Mouse (Mus musculus): Measurements from ENCODE around the gene Pde3b. TPM values are rescaled to one million over a fixed set of nuclear protein-coding genes. Genes with fewer than 3 reads are reported as not detected.
"Not testable (repeated sequence)": the region's sequence is repeated elsewhere in the genome, so short reads cannot be mapped to it uniquely, and the experiment has no call there.

Pde3b gene
- 3.9 and 4.5 TPM in 2 replicates for polyA plus RNA-seq (2015; fragmentation: Nextera tagmentation; extraction: Ambion mirVana)

- WGBS: under 1% methylated on average over 50 of the region's 70 CpGs
- peak within 1 kb of the TSS; percentile 95 for H3K4me3 ChIP-seq (replicated peaks; ENCODE audit: low read length)
- H3K36me3 ChIP-seq (ENCODE audit: control insufficient read depth, insufficient read depth): no peaks in the 10 kb centered on the region
- peak within 1 kb of the TSS; percentile 91 for H3K27ac ChIP-seq (ENCODE audit: low read length)
- peak within 1 kb of the TSS; percentile 56 for H3K4me2 ChIP-seq (ENCODE audit: low read length)
- H3K9me3 ChIP-seq (ENCODE audit: control insufficient read depth, low read length): no peaks in the 10 kb centered on the region
- no peaks in the 10 kb centered on the region for H3K27me3 ChIP-seq (replicated peaks; ENCODE audit: control insufficient read depth, insufficient read depth, low read length)
- peaks cover 18% of the 10 kb centered on the region for H3K4me1 ChIP-seq (replicated peaks; ENCODE audit: control insufficient read depth, insufficient read depth, low read length)
- peak within 1 kb of the TSS; percentile 91 for H3K9ac ChIP-seq (replicated peaks; ENCODE audit: low read depth, low read length)
- peak; percentile 83 for ATAC-seq
Observed at GRCm38 (mm10) chr7:114414421-114415335, at the start of gene Pde3b. Gene Pde3b, plus strand, starts transcription at chr7:114415281.

GRCm38 (mm10) chr7:114402130-114402529, 13.0 kb upstream of the Pde3b start:
- no peaks in the 10 kb centered on the region for H3K36me3 ChIP-seq (ENCODE audit: control insufficient read depth, insufficient read depth)
- H3K9ac ChIP-seq (replicated peaks; ENCODE audit: low read depth, low read length): no peak overlapping the region
- H3K4me1 ChIP-seq (replicated peaks; ENCODE audit: control insufficient read depth, insufficient read depth, low read length): no peaks in the 10 kb centered on the region
- no peaks in the 10 kb centered on the region for H3K27me3 ChIP-seq (replicated peaks; ENCODE audit: control insufficient read depth, insufficient read depth, low read length)
- no peak overlapping the region for H3K27ac ChIP-seq (ENCODE audit: low read length)
- no peak overlapping the region for H3K4me2 ChIP-seq (ENCODE audit: low read length)
- WGBS: 84% methylated on average over 3 of the region's 3 CpGs
- H3K9me3 ChIP-seq (ENCODE audit: control insufficient read depth, low read length): no peaks in the 10 kb centered on the region
- ATAC-seq: no peak
- no peak overlapping the region for H3K4me3 ChIP-seq (replicated peaks; ENCODE audit: low read length)

GRCm38 (mm10) chr7:114415336-114416020, 397 bp downstream of the Pde3b start:
- Histone ChIP-seq H3K4me3 (replicated peaks; ENCODE audit: low read length) (peak overlapping the region; percentile 95), H3K27ac (ENCODE audit: low read length) (peak overlapping the region; percentile 91), H3K27me3 (replicated peaks; ENCODE audit: control insufficient read depth, insufficient read depth, low read length) (no peaks in the 10 kb centered on the region), H3K4me2 (ENCODE audit: low read length) (peak overlapping the region; percentile 56), H3K9me3 (ENCODE audit: control insufficient read depth, low read length) (no peaks in the 10 kb centered on the region), H3K36me3 (ENCODE audit: control insufficient read depth, insufficient read depth) (no peaks in the 10 kb centered on the region), H3K4me1 (replicated peaks; ENCODE audit: control insufficient read depth, insufficient read depth, low read length) (peaks cover 18% of the 10 kb centered on the region), H3K9ac (replicated peaks; ENCODE audit: low read depth, low read length) (peak overlapping the region; percentile 91)
- WGBS: 0% methylated on average over 88 of the region's 103 CpGs
- ATAC-seq: peak; percentile 83

GRCm38 (mm10) chr7:114416021-114416845, 1.2 kb downstream of the Pde3b start:
- H3K27me3 ChIP-seq (replicated peaks; ENCODE audit: control insufficient read depth, insufficient read depth, low read length): no peaks in the 10 kb centered on the region
- WGBS: under 1% methylated on average over 66 of the region's 66 CpGs
- H3K9ac ChIP-seq (replicated peaks; ENCODE audit: low read depth, low read length): peak overlapping the region; percentile 91
- H3K27ac ChIP-seq (ENCODE audit: low read length): peak overlapping the region; percentile 91
- peaks cover 18% of the 10 kb centered on the region for H3K4me1 ChIP-seq (replicated peaks; ENCODE audit: control insufficient read depth, insufficient read depth, low read length)
- H3K4me2 ChIP-seq (ENCODE audit: low read length): peak overlapping the region; percentile 56
- H3K4me3 ChIP-seq (replicated peaks; ENCODE audit: low read length): peak overlapping the region; percentile 95
- ATAC-seq: peak; percentile 61
- H3K36me3 ChIP-seq (ENCODE audit: control insufficient read depth, insufficient read depth): no peaks in the 10 kb centered on the region
- H3K9me3 ChIP-seq (ENCODE audit: control insufficient read depth, low read length): no peaks in the 10 kb centered on the region

- H3K27ac ChIP-seq (ENCODE audit: low read length); ATAC-seq; H3K4me3 ChIP-seq (replicated peaks; ENCODE audit: low read length); H3K4me2 ChIP-seq (ENCODE audit: low read length); H3K27me3 ChIP-seq (replicated peaks; ENCODE audit: control insufficient read depth, insufficient read depth, low read length); H3K36me3 ChIP-seq (ENCODE audit: control insufficient read depth, insufficient read depth); H3K9me3 ChIP-seq (ENCODE audit: control insufficient read depth, low read length); H3K9ac ChIP-seq (replicated peaks; ENCODE audit: low read depth, low read length): not testable (repeated sequence)
- WGBS: 62% methylated on average over 3 of the region's 3 CpGs
- H3K4me1 ChIP-seq (replicated peaks; ENCODE audit: control insufficient read depth, insufficient read depth, low read length): peaks cover 16% of the 10 kb centered on the region
Observed at GRCm38 (mm10) chr7:114419331-114419730, 4.2 kb downstream of the Pde3b start.

- no peak overlapping the region for H3K4me2 ChIP-seq (ENCODE audit: low read length)
- H3K9ac ChIP-seq (replicated peaks; ENCODE audit: low read depth, low read length): no peak overlapping the region
- no peak for ATAC-seq
- H3K4me1 ChIP-seq (replicated peaks; ENCODE audit: control insufficient read depth, insufficient read depth, low read length): peaks cover 11% of the 10 kb centered on the region
- WGBS: 50% methylated on average over 4 of the region's 4 CpGs
- H3K36me3 ChIP-seq (ENCODE audit: control insufficient read depth, insufficient read depth): no peaks in the 10 kb centered on the region
- no peaks in the 10 kb centered on the region for H3K9me3 ChIP-seq (ENCODE audit: control insufficient read depth, low read length)
- no peak overlapping the region for H3K27ac ChIP-seq (ENCODE audit: low read length)
- H3K27me3 ChIP-seq (replicated peaks; ENCODE audit: control insufficient read depth, insufficient read depth, low read length): no peaks in the 10 kb centered on the region
- H3K4me3 ChIP-seq (replicated peaks; ENCODE audit: low read length): no peak overlapping the region
Observed at GRCm38 (mm10) chr7:114420918-114421317, 5.8 kb downstream of the Pde3b start.

- ATAC-seq: no peak
- 91% methylated on average over 3 of the region's 3 CpGs for WGBS
Observed at GRCm38 (mm10) chr7:114422224-114422623, 7.1 kb downstream of the Pde3b start.

GRCm38 (mm10) chr7:114429768-114430167, 14.7 kb downstream of the Pde3b start:
- Histone ChIP-seq H3K27me3 (replicated peaks; ENCODE audit: control insufficient read depth, insufficient read depth, low read length) (no peaks in the 10 kb centered on the region), H3K4me3 (replicated peaks; ENCODE audit: low read length) (no peak overlapping the region), H3K36me3 (ENCODE audit: control insufficient read depth, insufficient read depth) (no peaks in the 10 kb centered on the region), H3K27ac (ENCODE audit: low read length) (no peak overlapping the region), H3K4me2 (ENCODE audit: low read length) (no peak overlapping the region), H3K9me3 (ENCODE audit: control insufficient read depth, low read length) (no peaks in the 10 kb centered on the region), H3K4me1 (replicated peaks; ENCODE audit: control insufficient read depth, insufficient read depth, low read length) (no peaks in the 10 kb centered on the region), H3K9ac (replicated peaks; ENCODE audit: low read depth, low read length) (no peak overlapping the region)
- ATAC-seq: no peak
- WGBS: 92% methylated on average over 5 of the region's 5 CpGs

More at GRCm38 (mm10) chr7:114422224-114422623, 7.1 kb downstream of the Pde3b start:
- no peaks in the 10 kb centered on the region for H3K9me3 ChIP-seq (ENCODE audit: control insufficient read depth, low read length)
- H3K27ac ChIP-seq (ENCODE audit: low read length): no peak overlapping the region
- no peak overlapping the region for H3K4me3 ChIP-seq (replicated peaks; ENCODE audit: low read length)
- H3K36me3 ChIP-seq (ENCODE audit: control insufficient read depth, insufficient read depth): no peaks in the 10 kb centered on the region
- H3K9ac ChIP-seq (replicated peaks; ENCODE audit: low read depth, low read length): no peak overlapping the region
- no peak overlapping the region for H3K4me2 ChIP-seq (ENCODE audit: low read length)
- H3K4me1 ChIP-seq (replicated peaks; ENCODE audit: control insufficient read depth, insufficient read depth, low read length): peaks cover 6% of the 10 kb centered on the region
- no peaks in the 10 kb centered on the region for H3K27me3 ChIP-seq (replicated peaks; ENCODE audit: control insufficient read depth, insufficient read depth, low read length)

- WGBS: 78% methylated on average over 4 of the region's 4 CpGs
- H3K27ac ChIP-seq (ENCODE audit: low read length): no peak overlapping the region
- no peaks in the 10 kb centered on the region for H3K36me3 ChIP-seq (ENCODE audit: control insufficient read depth, insufficient read depth)
- H3K4me2 ChIP-seq (ENCODE audit: low read length): no peak overlapping the region
- no peak overlapping the region for H3K4me3 ChIP-seq (replicated peaks; ENCODE audit: low read length)
- no peaks in the 10 kb centered on the region for H3K4me1 ChIP-seq (replicated peaks; ENCODE audit: control insufficient read depth, insufficient read depth, low read length)
- no peaks in the 10 kb centered on the region for H3K9me3 ChIP-seq (ENCODE audit: control insufficient read depth, low read length)
- ATAC-seq: no peak
- no peak overlapping the region for H3K9ac ChIP-seq (replicated peaks; ENCODE audit: low read depth, low read length)
- no peaks in the 10 kb centered on the region for H3K27me3 ChIP-seq (replicated peaks; ENCODE audit: control insufficient read depth, insufficient read depth, low read length)
Observed at GRCm38 (mm10) chr7:114431966-114432365, 16.9 kb downstream of the Pde3b start.
